Mouse (Mus musculus): ENCODE data around the gene Eno1.

Eno1 gene

DNA sequence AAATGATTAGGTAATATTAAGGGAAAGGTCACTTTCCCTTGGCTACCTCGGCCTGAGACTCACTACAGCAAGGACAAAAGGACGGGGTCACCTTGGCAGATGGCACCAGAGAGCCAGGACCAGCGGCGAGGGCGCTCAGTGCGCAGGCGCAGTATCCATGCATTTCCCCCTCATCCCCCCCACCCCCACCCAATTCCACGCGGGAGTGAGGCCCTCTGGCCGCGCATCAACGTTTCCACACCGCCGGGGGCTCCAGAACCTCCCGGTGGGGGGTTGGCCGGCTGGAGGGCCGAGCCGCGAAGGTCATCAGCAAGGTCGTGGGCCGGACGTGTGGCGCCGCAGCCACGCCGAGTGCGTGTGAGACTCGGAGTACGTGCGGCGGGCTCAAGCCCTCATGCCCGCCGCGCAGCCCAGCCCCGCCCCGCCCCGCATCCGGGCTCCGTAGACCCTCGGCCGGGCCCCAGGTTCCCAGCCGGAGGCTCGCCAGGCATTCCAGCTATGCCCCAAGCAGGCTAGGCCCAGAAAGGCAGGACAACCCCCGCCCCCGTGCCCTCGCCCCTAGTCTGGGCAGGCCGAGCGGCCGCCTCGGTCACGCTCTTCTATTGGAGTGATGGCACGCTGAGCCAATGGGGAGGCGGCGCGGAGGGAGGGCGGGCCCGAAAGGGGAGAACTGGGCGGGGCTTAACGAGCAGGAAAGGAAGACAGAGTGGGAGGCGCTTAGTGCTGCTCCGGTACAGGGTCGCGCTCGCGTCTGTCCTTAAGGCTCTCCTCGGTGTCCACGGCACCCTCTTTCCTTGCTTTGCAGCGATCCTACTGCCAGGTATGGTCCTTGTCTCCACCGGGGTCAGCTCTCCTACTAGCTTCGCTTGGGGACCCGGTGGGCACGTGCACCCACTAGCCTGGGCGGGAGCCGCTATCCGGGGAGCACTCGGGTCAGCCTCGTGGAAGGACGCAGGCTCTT, at the start of gene Eno1:
Eno1 (plus strand) TSS at position 201 of the 961 bp plus-strand sequence.
- peak; percentile 94 to 98 for DNase-seq

DNA sequence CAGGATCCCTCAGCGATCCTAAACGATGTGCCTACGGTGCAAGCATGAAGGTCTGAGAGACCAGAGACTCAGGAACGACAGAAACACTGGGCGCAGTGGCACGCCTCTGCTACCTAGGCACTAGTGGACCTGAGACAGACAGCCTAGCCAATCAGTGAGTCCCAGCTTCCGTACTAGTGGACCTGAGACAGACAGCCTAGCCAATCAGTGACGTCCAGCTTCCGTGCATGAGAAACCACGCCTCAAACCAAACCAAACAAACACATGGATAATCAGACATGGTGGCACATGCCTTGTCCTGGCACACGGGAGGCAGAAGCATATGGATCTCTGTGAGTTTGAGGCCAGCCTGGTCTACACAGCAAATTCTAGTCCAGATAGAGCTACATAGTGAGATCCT, 48.3 kb upstream of the Eno1 start:
- no peak for DNase-seq

DNA sequence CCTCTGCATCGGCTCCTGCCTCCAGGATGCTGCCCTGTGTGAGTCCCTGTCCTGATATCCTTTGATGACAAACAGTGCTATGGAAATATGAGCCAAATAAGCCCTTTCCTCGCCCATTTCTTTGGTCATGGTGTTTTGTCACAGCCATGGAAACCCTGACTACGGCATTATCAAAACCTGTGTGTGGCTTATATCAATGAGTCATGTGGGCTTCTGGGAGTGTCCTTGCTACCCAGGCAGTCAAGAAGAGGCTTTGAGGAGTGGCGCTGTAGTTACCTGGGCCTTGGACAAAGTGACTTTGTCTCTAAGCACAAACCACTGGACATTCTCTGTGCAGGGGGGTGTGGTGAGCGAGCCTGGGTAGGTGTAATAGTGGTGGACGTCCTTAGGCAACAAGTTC, 44.3 kb upstream of the Eno1 start:
- DNase-seq = no peak

DNA sequence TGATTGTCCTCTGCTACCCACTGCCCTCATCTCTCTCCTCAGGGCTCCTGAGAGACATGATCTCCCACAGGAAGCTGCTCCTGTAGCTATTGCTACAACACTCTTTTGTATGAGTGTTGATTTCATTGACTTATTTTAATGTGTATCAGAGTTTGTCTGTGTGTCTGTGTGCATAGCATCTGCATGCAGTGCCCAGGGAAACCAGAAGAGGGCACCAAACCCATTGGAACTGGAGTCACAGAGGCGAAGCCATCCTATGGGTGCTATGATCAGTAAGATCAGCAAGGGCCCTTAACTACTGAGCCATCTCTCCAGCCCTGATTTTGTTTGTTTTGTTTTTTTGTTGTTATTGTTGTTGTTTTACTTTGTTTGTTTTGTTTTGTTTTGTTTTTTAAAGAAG, 42.6 kb upstream of the Eno1 start:
- DNase-seq = peak; percentile 39 to 52

DNA sequence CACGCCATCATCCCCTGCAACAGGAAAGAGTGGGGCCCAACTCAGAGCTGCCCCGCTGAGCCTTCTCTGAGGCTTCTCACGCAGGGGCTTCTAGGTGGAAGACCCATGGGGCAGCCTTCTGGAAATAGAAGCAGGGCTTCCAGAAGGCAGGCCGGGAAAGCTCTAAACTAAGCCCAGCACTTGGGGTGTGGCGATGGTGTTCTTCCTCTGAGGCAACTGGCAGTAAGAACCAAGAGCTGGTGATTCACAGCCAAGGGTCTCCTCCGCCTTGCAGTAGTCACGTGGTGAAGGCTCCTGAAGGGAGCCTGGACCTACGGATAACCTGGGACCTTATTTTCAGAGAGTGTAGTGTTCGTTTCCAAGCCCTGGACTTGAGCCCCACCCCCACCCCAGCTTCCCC, 38.3 kb upstream of the Eno1 start:
- no peak for DNase-seq

DNA sequence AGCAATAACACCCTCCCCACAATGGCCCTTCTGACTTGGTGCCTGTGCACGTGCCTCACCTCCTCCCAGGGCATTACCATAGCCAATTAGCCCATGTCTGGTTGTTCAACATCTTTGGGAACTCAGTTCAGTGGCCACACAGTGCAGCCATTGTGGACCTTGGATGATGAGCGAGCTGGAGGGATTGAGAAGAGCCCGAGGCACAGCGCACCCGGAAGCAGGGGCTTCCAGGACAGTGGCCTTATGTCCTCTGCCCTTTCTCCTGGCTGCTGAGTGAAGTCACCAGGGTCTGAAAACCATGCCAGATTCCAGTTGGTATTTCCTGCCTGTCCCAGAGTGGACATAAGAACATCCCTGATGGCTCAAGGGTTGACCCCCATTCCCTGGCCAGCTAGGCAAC, 35.3 kb upstream of the Eno1 start, which contains the start of gene Car6:
Car6 (minus strand) TSS at position 101 of the 400 bp plus-strand sequence.
- DNase-seq = no peak

GRCm38 (mm10) chr4:150202702-150203101, 33.8 kb upstream of the Eno1 start:
- DNase-seq = no peak

DNA sequence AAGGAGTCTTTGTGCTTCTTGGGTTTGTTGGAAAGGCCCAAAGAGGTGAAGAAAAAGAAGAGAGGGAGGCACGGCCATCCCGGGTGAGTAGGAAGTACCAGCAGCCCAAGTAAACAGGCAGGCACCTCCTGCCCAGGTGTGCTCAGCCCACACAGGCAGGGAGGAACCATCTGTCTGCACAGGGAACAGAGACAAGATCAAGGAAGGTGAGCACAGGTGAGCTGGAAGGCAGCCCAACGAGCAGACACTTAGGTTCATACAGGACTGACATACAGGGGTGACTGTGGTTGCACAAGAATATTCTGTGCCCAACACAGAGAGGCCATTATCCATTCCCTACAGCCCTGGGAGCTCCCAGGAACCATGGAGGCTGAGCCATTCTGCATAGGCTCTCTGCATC, 31.6 kb upstream of the Eno1 start:
- DNase-seq = no peak

DNA sequence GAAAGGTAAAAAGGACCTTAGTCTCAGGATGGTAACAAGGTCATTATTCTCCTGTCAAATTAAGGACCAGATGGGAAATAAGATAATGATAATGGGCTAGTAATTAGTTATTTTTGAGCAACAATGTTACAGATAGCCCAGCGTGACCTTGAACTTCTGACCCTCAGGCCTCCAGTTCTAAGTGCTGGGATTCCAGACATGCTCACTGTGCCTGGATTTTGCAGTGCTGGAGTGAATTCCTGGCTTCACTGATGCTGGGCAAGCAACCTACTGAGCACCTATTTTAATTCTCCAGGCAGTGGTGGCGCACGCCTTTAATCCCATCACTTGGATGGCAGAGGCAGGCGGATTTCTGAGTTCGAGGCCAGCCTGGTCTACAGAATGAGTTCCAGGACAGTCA, 26.8 kb upstream of the Eno1 start:
- DNase-seq = no peak

GRCm38 (mm10) chr4:150210306-150210705, 26.2 kb upstream of the Eno1 start:
- no peak for DNase-seq

GRCm38 (mm10) chr4:150211930-150212552, 24.5 kb upstream of the Eno1 start:
- DNase-seq = no peak

- DNase-seq = peak in 1 of 2 experiments; percentile 22
Observed at GRCm38 (mm10) chr4:150212553-150212971, 24.0 kb upstream of the Eno1 start.

DNA sequence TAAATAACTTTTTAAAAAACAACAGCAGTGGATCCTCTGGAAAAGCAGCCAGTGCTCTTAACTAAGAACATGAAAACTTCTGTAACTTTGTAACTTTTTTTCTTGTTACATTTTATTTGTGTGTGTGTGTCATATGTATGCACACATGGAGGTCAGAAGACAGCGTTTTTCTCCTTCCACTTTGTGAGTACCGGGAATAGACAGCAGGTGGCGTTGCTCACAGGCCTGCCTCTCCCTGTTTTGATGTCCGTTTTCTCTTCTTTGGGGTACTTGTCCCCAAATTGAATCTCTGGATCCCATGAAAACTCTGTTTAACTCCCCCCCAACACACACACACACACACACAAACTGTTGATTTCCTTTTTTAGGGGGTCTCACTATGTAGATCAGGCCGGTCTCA, 22.6 kb upstream of the Eno1 start:
- DNase-seq = no peak

DNA sequence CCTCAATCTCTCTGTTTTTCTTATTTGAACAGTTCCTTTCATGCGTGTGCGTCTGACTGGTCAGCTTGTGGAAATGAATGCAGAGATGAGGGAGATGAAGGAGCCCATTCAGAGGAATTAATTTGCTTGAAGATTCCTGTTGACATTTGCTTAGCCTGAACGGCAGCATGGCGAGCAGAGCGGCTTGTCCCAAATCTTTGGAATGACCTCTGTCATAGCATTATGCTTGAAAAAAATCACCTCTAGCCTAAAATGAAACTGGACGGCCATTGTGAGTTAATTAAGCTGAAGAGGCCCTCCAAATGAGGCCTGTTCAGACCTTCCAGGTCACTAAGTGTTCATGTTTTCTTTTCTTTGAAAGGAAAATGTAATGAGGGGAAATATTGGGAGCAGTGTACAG, 20.1 kb upstream of the Eno1 start:
- no peak for DNase-seq

DNA sequence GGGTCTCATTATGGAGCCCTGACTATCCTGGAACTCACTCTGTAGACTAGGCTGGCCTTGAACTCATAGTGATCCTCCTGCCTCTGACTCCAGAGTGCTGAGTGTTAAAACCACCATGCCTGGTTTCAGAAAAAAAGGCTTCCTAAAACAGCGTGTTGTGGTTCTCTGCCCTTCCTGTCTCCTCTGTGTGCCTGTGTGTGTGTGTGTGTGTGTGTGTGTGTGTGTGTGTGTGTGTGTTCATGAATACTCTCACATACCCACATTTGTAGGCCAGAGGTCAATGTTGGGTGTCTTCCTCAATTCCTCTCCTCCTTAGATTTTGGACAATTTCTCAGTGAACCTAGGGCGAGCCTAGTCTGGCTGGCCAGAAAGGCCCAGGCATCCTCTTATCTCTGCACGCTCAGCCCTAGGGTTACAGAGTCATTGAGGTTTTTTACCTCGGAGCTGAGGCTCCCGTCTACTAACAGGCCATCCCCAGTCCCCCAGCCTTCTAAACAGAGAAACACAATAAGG, 19.4 kb upstream of the Eno1 start:
- no peak for DNase-seq

GRCm38 (mm10) chr4:150217935-150218334, 18.6 kb upstream of the Eno1 start:
- no peak for DNase-seq

- peak; percentile 24 to 43 for DNase-seq
Observed at GRCm38 (mm10) chr4:150219501-150220292, 16.8 kb upstream of the Eno1 start.

DNA sequence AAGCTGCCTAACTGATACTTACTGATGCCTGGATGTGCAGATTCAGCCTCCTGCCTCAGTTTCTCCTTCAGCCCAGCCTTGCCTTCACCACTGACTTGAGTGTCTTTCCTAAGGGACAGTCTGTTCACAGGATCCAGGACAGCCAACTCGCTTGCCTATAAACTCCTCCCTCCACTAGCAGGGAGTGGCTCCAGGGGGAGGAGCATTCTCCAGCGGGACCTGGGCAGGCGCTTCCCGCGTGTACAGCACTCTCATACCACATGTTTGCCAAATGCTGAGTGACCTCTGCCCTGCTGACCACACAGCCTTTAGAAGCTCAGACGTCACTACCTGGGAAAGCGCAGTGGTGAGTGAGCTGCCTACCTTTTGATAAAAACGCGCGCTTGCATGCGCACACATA, 15.9 kb upstream of the Eno1 start:
- no peak for DNase-seq

DNA sequence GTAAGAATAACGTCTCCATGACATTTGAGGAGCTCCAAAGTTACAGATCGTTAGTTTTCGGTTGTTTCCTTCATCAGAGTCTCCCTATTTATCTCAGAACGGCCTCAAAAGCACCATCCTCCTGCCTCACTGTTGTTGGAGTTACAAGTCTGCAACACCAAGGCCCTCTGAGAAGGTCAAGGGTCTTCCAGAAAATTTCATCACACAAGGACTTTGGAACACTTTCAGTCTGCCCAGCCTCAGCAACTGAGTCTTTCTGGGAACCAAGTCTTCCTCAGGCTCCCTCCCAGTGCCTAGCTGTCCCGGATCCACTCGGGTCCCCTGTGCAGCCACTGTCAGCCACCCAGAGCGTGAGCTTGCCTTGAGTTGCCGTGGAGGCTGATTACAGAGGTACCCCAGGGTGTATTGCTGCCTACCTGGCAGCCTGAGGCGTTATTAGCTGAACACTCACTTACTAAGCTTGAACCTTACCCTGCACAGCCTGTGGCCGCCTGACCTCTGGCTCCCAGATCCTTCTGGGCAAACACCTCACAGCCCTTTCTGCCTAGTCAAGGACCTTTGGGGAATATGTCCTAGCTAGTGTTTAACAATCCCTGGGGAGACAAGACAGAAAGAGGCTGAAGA, 15.4 kb upstream of the Eno1 start:
- no peak for DNase-seq

DNA sequence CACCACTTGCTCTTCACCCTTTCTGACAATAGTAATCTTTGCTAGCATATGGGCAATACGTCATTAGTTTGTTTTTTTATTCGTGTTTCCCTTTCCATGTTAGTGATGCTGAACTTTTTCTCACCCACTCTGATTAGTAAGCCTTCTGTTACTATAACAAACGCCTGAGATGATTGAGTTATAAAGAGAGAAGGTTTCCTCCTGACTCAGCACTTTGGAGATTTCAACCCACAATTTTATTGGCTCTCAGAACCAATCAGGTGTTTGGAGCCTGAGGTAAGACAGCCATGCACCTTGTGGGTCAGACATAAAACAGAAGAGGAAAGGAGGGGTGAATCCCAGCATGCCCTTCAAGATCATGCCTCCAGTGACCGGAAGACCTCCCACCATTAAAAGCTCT, 12.7 kb upstream of the Eno1 start:
- no peak for DNase-seq

DNA sequence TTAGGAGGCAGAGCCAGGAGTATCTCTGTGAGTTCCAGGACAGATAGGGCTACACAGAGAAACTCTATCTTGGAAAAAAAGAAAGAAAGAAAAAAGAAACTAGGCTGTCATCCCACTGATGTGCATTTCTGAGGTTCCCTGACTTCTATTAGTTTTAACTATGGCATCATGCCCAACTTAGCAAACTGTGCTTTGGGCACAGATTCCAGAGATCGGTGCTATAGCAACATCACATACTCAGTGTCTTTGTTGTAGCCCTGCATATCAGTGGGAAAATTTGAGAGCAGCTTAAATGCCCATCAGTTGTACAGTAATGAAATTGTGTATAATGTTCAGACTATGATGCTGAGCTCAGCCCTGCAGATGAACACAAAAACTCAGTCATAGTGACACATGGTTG, 10.8 kb upstream of the Eno1 start:
- no peak for DNase-seq

Data from thymus, postnatal 36 days (tissue).